Mouse (Mus musculus) brain, embryonic 14.5 days (tissue): ENCODE data around the gene Samd4. TPM values are rescaled to one million over a fixed set of nuclear protein-coding genes. Genes with fewer than 3 reads are reported as not detected.

ENCODE experiments used
- DNase-seq: peaks from one replicate; pipeline ENCODE4 v3.0.0-alpha.2; 2011; ENCODE audit warnings: low read depth
- CTCF ChIP-seq: fragments of 200-500 bp; IDR thresholded peaks from 2 replicates; pipeline ENCODE4 v1.5.1; 2012; ENCODE audit warnings: inconsistent platforms, mild to moderate bottlenecking, moderate library complexity, borderline replicate concordance; ENCODE audit not compliant: insufficient read depth, insufficient read length; ENCODE audit errors: extremely low read depth
- POLR2A ChIP-seq: fragments of 200-500 bp; IDR thresholded peaks from 2 replicates; pipeline ENCODE4 v1.6.1; 2012; ENCODE audit warnings: mild to moderate bottlenecking, inconsistent platforms, borderline replicate concordance; ENCODE audit not compliant: poor library complexity, insufficient read depth, insufficient read length, severe bottlenecking; ENCODE audit errors: extremely low read depth
- polyA plus RNA-seq: library from polyadenylated mRNA; depleted of rRNA; stranded (reverse); fragments of >200 nt; gene quantifications from 2 replicates; pipeline ENCODE4 v1.2.3, GENCODE M21; 2012

The Samd4 gene
- polyA plus RNA-seq, 1 experiment, result 7.8 TPM

DNA sequence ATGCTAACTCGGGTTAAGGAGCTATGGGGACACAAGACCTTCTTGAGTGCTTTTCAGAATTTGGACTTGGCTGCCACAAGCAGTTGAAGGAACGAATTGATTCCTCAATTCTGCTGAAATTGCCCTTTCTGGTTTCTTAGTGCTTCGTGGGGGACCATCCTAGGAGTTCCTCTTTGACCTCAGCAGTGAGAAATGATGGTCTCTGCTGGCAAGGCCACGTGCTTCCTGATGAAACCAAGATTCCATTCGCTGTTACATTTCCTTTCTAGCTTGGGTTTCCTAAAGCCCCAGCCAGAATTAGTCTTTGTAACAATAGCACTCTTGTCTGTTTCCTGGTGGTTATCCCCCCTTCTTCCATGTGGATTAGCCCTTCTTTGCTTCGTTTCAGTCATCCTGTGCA is 32.9 kb downstream of the Samd4 start:
- no peak for DNase-seq
- TF ChIP-seq CTCF (no peak), POLR2A (no peak)

DNA sequence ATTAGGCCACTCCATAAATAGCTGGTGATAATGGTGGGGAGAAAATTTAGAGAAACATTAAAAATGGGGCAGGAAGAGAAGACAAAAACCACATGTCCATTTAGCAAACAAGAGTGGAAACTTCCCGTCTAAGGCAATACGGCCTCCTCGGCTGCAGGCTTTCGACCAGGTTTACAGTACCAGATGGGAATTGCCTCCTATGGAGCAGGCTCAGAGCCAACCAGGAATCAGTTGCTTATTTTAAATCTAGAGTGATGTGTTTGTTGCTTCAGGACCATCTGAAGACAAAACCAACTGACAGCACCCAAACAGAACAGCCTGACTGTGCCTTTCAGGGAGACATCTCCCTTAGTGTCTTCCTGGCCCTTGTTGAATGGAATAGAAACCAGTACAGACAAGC is 33.9 kb downstream of the Samd4 start:
- DNase-seq, result peak; percentile 29
- TF ChIP-seq CTCF, result no peak
- TF ChIP-seq POLR2A, result no peak

DNA sequence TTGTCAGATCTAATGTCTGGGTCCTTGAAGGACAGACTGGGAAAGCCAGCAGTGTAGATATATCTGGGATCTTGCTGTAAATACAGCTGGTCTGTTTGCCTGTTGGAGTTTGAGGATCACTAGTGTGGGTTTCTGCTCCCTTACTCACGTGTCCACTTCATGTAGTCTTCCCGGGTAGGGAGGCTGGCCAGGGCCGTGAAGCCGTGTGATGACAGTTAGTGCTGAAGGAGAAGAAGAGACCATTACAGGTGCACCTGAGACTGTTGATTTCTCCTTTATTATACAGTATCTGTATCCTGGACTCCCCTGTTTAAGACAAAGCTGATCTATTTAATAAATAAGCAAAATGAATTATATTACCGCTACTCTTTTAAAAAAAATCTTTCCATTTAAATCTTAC is 34.5 kb downstream of the Samd4 start:
- TF ChIP-seq CTCF, result no peak
- TF ChIP-seq POLR2A, result no peak
- DNase-seq, result no peak

DNA sequence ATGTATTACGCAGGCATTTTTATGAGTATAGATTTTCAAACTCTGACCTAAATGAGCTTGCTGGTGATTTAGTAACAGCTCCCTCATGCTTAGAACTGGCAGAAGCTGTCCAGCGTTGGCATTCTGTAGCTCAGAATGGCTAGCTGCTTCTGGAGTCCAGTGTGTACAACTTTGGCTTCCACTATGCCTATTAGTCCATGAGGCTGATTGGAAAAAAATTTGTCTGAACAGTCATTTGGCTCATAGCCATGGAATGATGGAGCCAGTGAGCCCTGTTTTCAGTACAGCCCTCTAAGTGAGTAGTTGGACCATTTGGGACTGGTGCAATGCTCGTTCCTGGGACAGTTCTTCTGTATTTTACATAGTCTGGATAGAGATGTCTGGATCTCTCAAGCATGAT is 34.9 kb downstream of the Samd4 start:
- TF ChIP-seq CTCF (no peak), POLR2A (no peak)
- DNase-seq, result no peak

DNA sequence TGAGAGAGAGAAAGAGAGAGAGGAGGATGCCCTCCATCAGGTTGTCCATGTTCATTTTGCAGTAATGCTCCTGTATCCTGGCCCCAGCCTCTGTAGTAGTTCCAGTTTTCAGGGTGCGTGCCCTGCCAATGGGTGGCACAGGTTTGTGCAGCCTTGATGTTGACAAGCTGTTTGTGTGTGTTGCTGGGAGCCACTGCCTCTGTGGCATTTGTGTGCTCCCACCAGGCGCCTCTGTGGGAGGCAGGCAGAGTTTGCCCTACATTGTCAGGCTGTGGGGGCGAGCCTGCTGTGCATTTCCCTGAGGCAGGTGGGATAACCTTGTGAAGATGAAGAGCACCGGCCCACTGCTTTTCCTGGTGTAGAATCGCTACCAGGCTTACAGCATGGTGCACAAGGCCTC is 37.8 kb downstream of the Samd4 start:
- TF ChIP-seq CTCF (no peak), POLR2A (no peak)
- no peak for DNase-seq

DNA sequence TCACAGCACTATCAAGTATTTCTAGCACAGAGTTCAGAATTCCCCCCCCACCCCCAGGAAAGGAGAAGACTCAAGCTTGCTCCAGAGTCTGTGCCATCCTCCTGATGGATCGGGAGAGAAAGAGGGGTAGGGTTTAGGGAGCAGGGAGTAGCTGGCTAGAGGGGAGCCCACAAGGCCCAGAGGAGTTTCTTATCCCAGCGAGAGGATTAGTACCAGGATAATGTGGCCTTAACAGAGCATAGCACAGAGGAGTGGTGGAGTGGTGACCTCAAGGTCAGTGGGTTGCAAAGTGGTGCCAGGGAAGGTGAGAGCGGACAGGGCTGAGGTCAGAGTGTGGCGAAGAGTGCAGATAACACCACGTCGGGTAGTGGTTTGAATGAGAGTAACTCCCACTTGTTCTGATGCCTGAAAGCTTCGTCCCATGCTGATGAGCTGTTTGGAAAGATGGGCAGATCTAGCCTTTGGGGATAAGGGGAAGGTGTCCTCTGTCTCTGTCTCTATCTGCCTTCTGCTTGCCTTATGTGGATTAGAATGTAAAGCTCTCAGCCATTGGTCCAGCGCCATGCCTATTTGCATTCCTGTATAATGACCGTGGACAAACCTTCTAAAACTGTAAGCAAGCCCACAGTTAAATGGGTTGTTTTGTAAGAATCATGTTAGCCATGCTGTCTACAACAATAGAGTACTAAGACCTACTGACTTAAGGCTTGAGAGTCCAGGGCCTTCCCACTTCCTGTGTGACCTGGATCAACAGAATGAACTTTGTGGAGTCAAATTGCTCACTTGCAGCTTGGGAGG is 38.7 kb downstream of the Samd4 start:
- TF ChIP-seq CTCF, result no peak
- no peak for DNase-seq

DNA sequence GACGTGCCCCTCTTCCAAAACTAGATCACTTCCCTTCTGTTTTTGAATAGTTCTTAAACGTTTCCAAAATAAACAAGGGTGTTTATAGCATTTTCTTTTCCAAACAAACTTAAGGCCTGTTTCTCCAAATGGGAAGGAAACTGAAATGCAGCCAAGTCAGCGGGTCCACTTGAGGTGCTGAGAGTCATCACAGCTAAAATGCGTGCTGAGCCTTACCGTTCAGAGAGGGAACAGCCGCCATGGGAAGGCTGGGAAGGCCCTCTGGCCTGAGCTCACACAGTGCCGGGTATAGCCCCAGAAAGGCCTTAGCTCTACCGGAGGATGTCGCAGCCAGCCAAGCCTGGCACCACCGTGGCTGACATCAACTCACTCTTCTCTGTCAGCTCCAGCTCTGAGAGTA is 41.3 kb downstream of the Samd4 start:
- TF ChIP-seq CTCF (no peak), POLR2A (no peak)
- DNase-seq, result peak; percentile 46

DNA sequence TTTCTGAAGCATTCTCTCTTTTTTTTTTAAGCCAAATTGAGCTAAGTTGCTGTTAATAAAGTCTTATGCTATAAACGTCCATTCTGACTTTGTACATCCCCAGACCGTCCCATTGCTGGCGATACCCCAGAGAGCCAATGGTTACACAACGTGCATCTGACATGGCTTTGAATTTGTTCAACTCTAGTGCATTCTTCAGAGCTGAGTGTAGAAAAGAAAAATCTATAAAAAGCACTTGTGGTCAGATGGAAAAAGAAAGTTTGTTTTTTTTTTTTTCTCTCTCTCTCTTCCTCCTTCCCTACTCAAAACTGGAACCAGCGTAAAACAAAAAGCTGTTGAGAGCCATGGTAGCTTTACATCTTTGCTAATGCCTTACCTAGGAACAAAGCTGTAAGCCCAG is 41.8 kb downstream of the Samd4 start:
- TF ChIP-seq POLR2A, result no peak
- no peak for TF ChIP-seq CTCF
- DNase-seq, result no peak

DNA sequence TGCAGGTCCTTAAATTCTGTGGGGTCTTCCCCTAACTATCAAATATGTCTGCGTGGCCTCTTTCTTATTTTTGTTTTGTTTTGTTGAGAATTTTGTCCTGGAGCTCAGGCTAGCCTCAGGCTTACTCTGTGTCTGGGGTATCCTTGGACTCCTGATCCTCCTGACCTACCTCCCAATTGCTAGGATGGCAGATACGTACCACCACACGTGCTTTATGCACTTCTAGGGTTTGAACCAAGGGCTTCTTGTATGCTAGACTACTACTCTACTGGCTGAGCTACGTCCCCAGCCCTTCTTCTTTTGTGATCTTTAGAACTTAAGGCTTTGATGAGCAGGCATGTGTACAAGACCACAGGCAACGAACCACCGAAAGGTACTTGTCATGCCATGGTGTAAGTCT is 45.9 kb downstream of the Samd4 start:
- TF ChIP-seq POLR2A, result no peak
- no peak for TF ChIP-seq CTCF
- DNase-seq, result no peak

DNA sequence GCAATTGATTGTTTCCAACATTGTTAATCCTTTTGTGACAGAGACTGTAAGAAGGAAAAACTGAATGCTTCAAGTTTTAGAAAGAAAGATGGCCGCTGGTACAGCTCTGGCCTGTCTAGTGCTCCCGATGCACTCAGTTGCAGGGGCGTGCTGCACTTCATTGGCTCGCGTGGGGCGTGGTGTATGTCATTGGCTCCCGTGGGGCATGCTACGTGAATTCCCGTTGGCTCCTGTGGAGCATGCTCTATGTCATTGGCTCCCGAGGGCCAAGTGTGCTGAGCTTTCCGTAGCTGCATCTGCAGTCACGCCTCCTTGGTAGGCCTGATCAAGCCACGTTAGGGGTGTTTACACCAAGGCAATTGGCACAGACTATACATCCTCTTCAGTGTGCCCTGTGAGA is 49.5 kb downstream of the Samd4 start:
- TF ChIP-seq CTCF, result no peak
- no peak for TF ChIP-seq POLR2A
- DNase-seq, result no peak

DNA sequence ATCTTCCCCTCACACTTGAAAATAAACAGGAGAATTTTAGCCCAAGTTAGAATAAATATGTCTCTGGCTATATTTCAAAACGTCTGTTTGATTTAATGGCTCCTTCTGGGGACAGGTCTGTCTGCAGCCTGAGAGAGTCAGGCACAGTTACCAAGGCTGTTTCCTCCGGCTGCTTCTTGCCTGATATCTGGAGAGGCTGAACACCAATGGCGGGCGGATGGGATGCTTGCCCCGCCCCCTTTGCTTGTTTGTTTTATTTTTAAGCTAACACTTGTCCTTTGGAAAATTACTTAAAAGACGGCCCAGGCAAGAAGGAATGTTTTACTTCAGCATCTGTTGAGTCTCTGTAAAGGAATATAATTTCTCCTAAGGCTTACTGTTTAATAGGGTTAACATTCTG is 50.1 kb downstream of the Samd4 start:
- no peak for TF ChIP-seq CTCF
- no peak for TF ChIP-seq POLR2A
- DNase-seq, result no peak

DNA sequence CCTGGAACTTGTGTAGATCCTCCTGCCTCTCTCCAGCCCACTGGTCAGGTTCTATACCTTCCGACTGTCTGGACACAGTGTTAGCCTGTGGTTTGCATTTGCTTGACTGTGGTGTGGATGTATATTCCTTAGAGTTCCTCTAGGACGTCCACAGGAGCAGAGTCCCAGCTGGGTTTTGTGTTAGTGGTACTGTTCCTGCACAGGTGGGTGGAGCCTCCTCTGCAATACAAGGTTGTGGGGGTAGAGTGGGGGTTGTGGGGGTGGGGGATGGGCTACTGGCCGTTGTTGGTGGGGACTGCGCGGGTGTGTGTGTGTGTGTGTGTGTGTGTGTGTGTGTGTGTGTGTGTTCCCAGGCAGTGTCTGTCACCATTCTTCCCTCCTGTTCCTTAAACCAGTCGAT is 58.4 kb downstream of the Samd4 start:
- no peak for TF ChIP-seq CTCF
- TF ChIP-seq POLR2A, result no peak
- DNase-seq, result peak; percentile 26
